Mouse (Mus musculus): Measurements from ENCODE around the gene Krtap29-1.

Krtap29-1 gene

GRCm38 (mm10) chr11:99978953-99979352, at the start of gene Krtap29-1:
Gene Krtap29-1 (minus strand): TSS chr11:99979053.
- no peak for DNase-seq (ENCODE audit: low read depth, low spot score)

- DNase-seq (ENCODE audit: low read depth, low spot score), result no peak
Observed at GRCm38 (mm10) chr11:100021438-100021837, 42.6 kb upstream of the Krtap29-1 start.

- DNase-seq (ENCODE audit: low read depth, low spot score), result no peak
Observed at GRCm38 (mm10) chr11:100019466-100019865, 40.6 kb upstream of the Krtap29-1 start.

- no peak for DNase-seq (ENCODE audit: low read depth, low spot score)
Observed at GRCm38 (mm10) chr11:100016112-100016511, 37.3 kb upstream of the Krtap29-1 start, which contains the start of gene Krt33a. Gene Krt33a (minus strand): TSS chr11:100016212.

GRCm38 (mm10) chr11:100013691-100014171, 34.9 kb upstream of the Krtap29-1 start:
- DNase-seq (ENCODE audit: low read depth, low spot score), result no peak

GRCm38 (mm10) chr11:100010682-100011081, 31.8 kb upstream of the Krtap29-1 start:
- DNase-seq (ENCODE audit: low read depth, low spot score), result no peak

- no peak for DNase-seq (ENCODE audit: low read depth, low spot score)
Observed at GRCm38 (mm10) chr11:100008336-100008735, 29.5 kb upstream of the Krtap29-1 start.

GRCm38 (mm10) chr11:100006624-100007023, 27.8 kb upstream of the Krtap29-1 start:
- no peak for DNase-seq (ENCODE audit: low read depth, low spot score)

- no peak for DNase-seq (ENCODE audit: low read depth, low spot score)
Observed at GRCm38 (mm10) chr11:100005905-100006304, 27.1 kb upstream of the Krtap29-1 start.

GRCm38 (mm10) chr11:100004846-100005245, 26.0 kb upstream of the Krtap29-1 start:
- peak; percentile 20 for DNase-seq (ENCODE audit: low read depth, low spot score)

GRCm38 (mm10) chr11:99999091-99999490, 20.2 kb upstream of the Krtap29-1 start:
- no peak for DNase-seq (ENCODE audit: low read depth, low spot score)

- DNase-seq (ENCODE audit: low read depth, low spot score), result no peak
Observed at GRCm38 (mm10) chr11:99994384-99994661, 15.5 kb upstream of the Krtap29-1 start.

- no peak for DNase-seq (ENCODE audit: low read depth, low spot score)
Observed at GRCm38 (mm10) chr11:99993620-99994383, 14.9 kb upstream of the Krtap29-1 start, which contains the start of gene Krtap17-1. Gene Krtap17-1 (minus strand): TSS chr11:99993994.

- no peak for DNase-seq (ENCODE audit: low read depth, low spot score)
Observed at GRCm38 (mm10) chr11:99990571-99990970, 11.7 kb upstream of the Krtap29-1 start.

GRCm38 (mm10) chr11:99989881-99990405, 11.1 kb upstream of the Krtap29-1 start:
- DNase-seq (ENCODE audit: low read depth, low spot score), result no peak

GRCm38 (mm10) chr11:99988530-99988929, 9.7 kb upstream of the Krtap29-1 start:
- no peak for DNase-seq (ENCODE audit: low read depth, low spot score)

GRCm38 (mm10) chr11:99986180-99986647, 7.4 kb upstream of the Krtap29-1 start, which contains the start of gene Krtap16-1:
Gene Krtap16-1 (minus strand): TSS chr11:99986597.
- no peak for DNase-seq (ENCODE audit: low read depth, low spot score)

GRCm38 (mm10) chr11:99985291-99986092, 6.6 kb upstream of the Krtap29-1 start:
- peak; percentile 29 for DNase-seq (ENCODE audit: low read depth, low spot score)

GRCm38 (mm10) chr11:99983442-99983841, 4.6 kb upstream of the Krtap29-1 start:
- no peak for DNase-seq (ENCODE audit: low read depth, low spot score)

GRCm38 (mm10) chr11:99982731-99983130, 3.9 kb upstream of the Krtap29-1 start:
- DNase-seq (ENCODE audit: low read depth, low spot score), result no peak

- DNase-seq (ENCODE audit: low read depth, low spot score), result no peak
Observed at GRCm38 (mm10) chr11:99965961-99966360, 12.9 kb downstream of the Krtap29-1 start.

- DNase-seq (ENCODE audit: low read depth, low spot score), result no peak
Observed at GRCm38 (mm10) chr11:99964213-99964612, 14.6 kb downstream of the Krtap29-1 start.

Data from retina, postnatal 7 days (tissue).